In the genomic region with DNA sequence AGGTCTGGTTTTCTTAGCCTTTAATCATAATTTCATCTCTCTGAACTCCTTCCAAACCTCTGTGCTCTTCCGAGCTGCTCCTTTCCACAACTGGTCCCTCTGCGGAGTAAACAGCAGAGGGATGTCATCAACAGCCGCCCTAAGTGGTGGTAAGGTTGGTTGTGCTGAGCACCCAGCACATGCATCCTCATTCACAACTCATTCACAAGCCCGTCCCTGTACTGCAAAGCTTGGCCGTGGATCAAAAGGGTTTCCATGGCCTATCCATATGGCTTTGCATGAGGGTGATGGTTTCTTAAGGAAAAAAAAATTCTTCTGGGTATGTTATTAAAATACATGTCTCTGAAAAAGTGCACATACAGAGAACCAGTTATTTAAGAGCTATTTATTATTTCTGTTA, we compare ENCODE assay signal across 29 mouse cellular contexts.
DNase-seq lines count a peak whose midpoint lies in the region; ATAC-seq and TF ChIP-seq lines count a peak whose summit lies in the region.
"Had no signal": no experiment of that assay in that cellular context is flagged by ENCODE, and none has a peak within 500 bp of the region (broad histone marks: within the 10 kb centered on the region; RNA-seq: fewer than 3 reads in every experiment).

No protein-coding gene starts in this region.

- H3K36me3 ChIP-seq in forebrain, postnatal 0 days (ENCODE audit: insufficient read depth) = no peaks in the 10 kb centered on the region
- no peaks in the 10 kb centered on the region for H3K36me3 ChIP-seq in forebrain, embryonic 16.5 days (ENCODE audit: control insufficient read depth, insufficient read depth)
- H3K36me3 ChIP-seq in lung, embryonic 16.5 days (ENCODE audit: control insufficient read depth, insufficient read depth, low read length) = no peaks in the 10 kb centered on the region
- H3K36me3 ChIP-seq: embryonic facial prominence, embryonic 12.5 days; forebrain, embryonic 12.5 days; G1E; heart, embryonic 10.5 days; heart, embryonic 13.5 days had no signal

- DNase-seq in cerebellum, postnatal 10 days = peak; percentile 16 to 21
- peak; percentile 19 for DNase-seq in forebrain, postnatal 0 days
- DNase-seq in lung, postnatal 36 days = no peak
- DNase-seq in thymus, adult 18-20 months = no peak
- DNase-seq: adrenal gland, postnatal 10 days; adrenal gland, postnatal 36 days; B cell, adult 2 months; cerebellum, adult 11-12 months; cerebellum, adult 8-10 months; cerebellum, postnatal 14 days; gastrocnemius, postnatal 10 days; gastrocnemius, postnatal 36 days; heart, adult 2 months; heart, postnatal 14 days; heart, postnatal 4 days had no signal

- H3K27me3 ChIP-seq in forebrain, postnatal 0 days (ENCODE audit: insufficient read depth, low read length) = no peaks in the 10 kb centered on the region
- H3K27me3 ChIP-seq in forebrain, embryonic 16.5 days (replicated peaks; ENCODE audit: control insufficient read depth, insufficient read depth, low read length) = no peaks in the 10 kb centered on the region
- no peaks in the 10 kb centered on the region for H3K27me3 ChIP-seq in lung, embryonic 16.5 days (ENCODE audit: control insufficient read depth, insufficient read depth, low read depth, low read length)
- H3K27me3 ChIP-seq: CH12.LX; embryonic facial prominence, embryonic 12.5 days; forebrain, embryonic 12.5 days; heart, embryonic 13.5 days; Patski had no signal

- H3K4me2 ChIP-seq in forebrain, postnatal 0 days (ENCODE audit: low read depth) = no peak overlapping the region
- no peak overlapping the region for H3K4me2 ChIP-seq in forebrain, embryonic 16.5 days (ENCODE audit: low read length)
- H3K4me2 ChIP-seq in lung, embryonic 16.5 days (ENCODE audit: low read depth, low read length) = no peak overlapping the region
- H3K4me2 ChIP-seq: embryonic facial prominence, embryonic 12.5 days; forebrain, embryonic 12.5 days; heart, embryonic 13.5 days; hindbrain, embryonic 14.5 days had no signal

- H3K27ac ChIP-seq in forebrain, postnatal 0 days (ENCODE audit: low read depth, low read length) = no peak overlapping the region
- H3K27ac ChIP-seq in forebrain, embryonic 16.5 days (ENCODE audit: low read length) = no peak overlapping the region
- H3K27ac ChIP-seq in lung, embryonic 16.5 days (ENCODE audit: low read length) = no peak overlapping the region
- H3K27ac ChIP-seq: embryonic facial prominence, embryonic 12.5 days; forebrain, embryonic 12.5 days; heart, adult 2 months; heart, embryonic 10.5 days; heart, embryonic 13.5 days; hindbrain, embryonic 14.5 days; hindbrain, postnatal 0 days had no signal

- no peaks in the 10 kb centered on the region for H3K4me1 ChIP-seq in forebrain, postnatal 0 days (ENCODE audit: insufficient read depth)
- H3K4me1 ChIP-seq in forebrain, embryonic 16.5 days (replicated peaks; ENCODE audit: control insufficient read depth, insufficient read depth, low read length) = no peaks in the 10 kb centered on the region
- H3K4me1 ChIP-seq in lung, embryonic 16.5 days (replicated peaks; ENCODE audit: control insufficient read depth, insufficient read depth, low read length) = no peaks in the 10 kb centered on the region
- H3K4me1 ChIP-seq: embryonic facial prominence, embryonic 12.5 days; forebrain, embryonic 12.5 days; heart, embryonic 10.5 days; heart, embryonic 13.5 days had no signal

- no peak overlapping the region for H3K9ac ChIP-seq in forebrain, postnatal 0 days
- no peak overlapping the region for H3K9ac ChIP-seq in forebrain, embryonic 16.5 days (replicated peaks; ENCODE audit: low read depth, low read length)
- H3K9ac ChIP-seq in lung, embryonic 16.5 days (ENCODE audit: low read length) = no peak overlapping the region
- H3K9ac ChIP-seq: embryonic facial prominence, embryonic 12.5 days; forebrain, embryonic 12.5 days; heart, embryonic 13.5 days; hindbrain, embryonic 14.5 days had no signal

- WGBS in forebrain, postnatal 0 days = 49% methylated on average over 5 of the region's 5 CpGs
- 53% methylated on average over 5 of the region's 5 CpGs for WGBS in forebrain, embryonic 16.5 days
- 49% methylated on average over 5 of the region's 5 CpGs for WGBS in lung, embryonic 16.5 days

- no peak overlapping the region for H3K4me3 ChIP-seq in forebrain, postnatal 0 days (ENCODE audit: low read depth, low read length)
- H3K4me3 ChIP-seq in forebrain, embryonic 16.5 days (replicated peaks; ENCODE audit: low read length) = no peak overlapping the region
- no peak overlapping the region for H3K4me3 ChIP-seq in lung, embryonic 16.5 days (ENCODE audit: low read length)
- H3K4me3 ChIP-seq: embryonic facial prominence, embryonic 12.5 days; erythroblast, embryonic 14.5 days; forebrain, embryonic 12.5 days; heart, adult 2 months; heart, embryonic 10.5 days; heart, embryonic 13.5 days had no signal

- no peaks in the 10 kb centered on the region for H3K9me3 ChIP-seq in forebrain, postnatal 0 days (ENCODE audit: low read length)
- no peaks in the 10 kb centered on the region for H3K9me3 ChIP-seq in forebrain, embryonic 16.5 days (ENCODE audit: control insufficient read depth, low read length)
- H3K9me3 ChIP-seq in lung, embryonic 16.5 days (ENCODE audit: control insufficient read depth, low read length) = peaks cover 3% of the 10 kb centered on the region; the same call in 1 of the 2 replicates
- H3K9me3 ChIP-seq: embryonic facial prominence, embryonic 12.5 days; forebrain, embryonic 12.5 days; G1E; heart, embryonic 10.5 days; heart, embryonic 13.5 days had no signal

- TF ChIP-seq CTCF in forebrain, postnatal 0 days (IDR thresholded peaks at IDR 0.05; ENCODE audit: low read depth) = no peak

- no peak for ATAC-seq in cerebellum, adult (ENCODE audit: insufficient number of reproducible peaks, low FRiP score, low TSS enrichment)
- no peak for ATAC-seq in forebrain, postnatal 0 days
- ATAC-seq in forebrain, embryonic 16.5 days = no peak
- peak; percentile 67 for ATAC-seq in lung, embryonic 16.5 days (ENCODE audit: low read depth)
- ATAC-seq: hindbrain, postnatal 0 days; inflammation-experienced regulatory T-cells, adult 6 months; Patski had no signal

Comparison
In these comparisons a context has a peak if more than half of its experiments do, and no peak if none do; other contexts are left out.
1. DNase-seq: peak in cerebellum, postnatal 10 days (2 of 2) and forebrain, postnatal 0 days (single experiment); none in lung, postnatal 36 days (single experiment) and thymus, adult 18-20 months (0 of 2).